Mouse (Mus musculus) cerebellum, adult 8-10 months (tissue): ENCODE measurements around the gene Gsta4.
"Not testable (repeated sequence)": the region's sequence is repeated elsewhere in the genome, so short reads cannot be mapped to it uniquely, and the experiment has no call there.

ENCODE experiments used
- DNase-seq: peaks from one replicate; pipeline ENCODE4 v3.0.0; 2022

Gene Gsta4

DNA sequence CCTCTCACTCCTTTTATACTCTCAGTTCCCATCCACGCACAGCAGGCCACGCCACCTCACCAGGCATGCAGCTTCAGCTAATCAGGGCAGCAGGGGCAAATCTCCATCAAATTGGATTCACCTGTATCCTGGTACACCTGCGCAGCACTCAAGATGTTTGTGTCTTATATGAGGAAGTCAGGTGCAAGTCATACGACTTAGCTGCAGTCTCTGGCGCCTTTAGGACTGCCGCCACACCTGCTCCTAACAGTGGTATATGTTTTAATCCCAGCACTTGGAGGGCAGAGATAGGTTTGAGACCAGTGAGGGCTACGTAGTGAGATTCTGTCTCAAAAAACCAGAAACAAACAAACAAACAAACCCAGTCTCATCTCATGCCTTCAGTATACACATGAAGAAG, at the start of gene Gsta4:
TSS of gene Gsta4 (plus strand) at position 301 of the 400 bp plus-strand sequence.
- not testable (repeated sequence) for DNase-seq

DNA sequence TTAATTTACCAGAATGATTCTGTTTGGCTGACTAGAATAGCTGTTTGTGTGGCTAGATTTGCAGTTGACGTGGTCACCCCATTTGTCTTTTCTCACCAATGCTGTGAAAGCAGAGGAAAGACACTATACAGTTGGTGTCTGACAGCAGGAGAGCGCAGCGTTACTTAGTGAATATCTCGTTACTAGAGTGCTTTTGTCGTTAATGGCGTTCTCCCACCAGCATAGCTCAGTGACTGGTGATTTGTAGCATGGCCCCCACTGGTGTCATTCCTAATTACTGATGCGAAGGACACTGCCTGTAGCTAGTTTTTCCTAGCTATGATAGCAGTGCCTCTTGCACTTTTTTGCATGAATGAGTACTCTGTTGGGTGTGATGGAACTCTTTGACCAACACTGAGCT, 46.9 kb upstream of the Gsta4 start:
- DNase-seq: no peak

DNA sequence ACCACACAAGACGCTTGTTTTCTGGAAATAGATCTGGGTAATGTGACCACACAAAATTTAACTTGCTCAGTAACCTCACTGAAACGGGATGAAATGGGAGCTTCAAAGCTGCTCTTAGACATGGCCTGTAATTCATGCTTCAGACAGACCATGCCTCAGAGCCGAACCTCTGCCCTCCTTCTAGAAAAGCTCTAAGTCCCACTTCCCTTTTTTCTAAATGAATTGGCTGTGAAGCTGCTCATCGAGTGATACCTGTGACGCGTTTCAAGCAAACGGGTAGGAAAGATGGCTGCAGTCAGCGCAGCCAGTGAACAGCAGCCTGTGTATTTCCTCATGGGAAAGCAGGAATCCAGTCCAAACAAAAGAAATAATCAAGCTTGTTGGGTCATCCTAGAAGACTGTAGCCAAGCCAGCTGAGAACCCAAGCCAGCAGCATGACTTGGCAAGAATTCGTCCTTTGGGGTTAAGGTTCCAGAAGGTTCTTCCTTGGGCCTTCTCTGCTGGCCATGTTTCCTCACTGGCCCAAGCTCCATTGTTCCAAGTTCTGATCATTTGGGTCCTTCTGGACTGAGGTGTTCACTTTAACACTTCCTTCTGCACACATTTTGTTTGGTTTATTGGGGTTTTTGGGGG, 44.4 kb upstream of the Gsta4 start:
- no peak for DNase-seq

DNA sequence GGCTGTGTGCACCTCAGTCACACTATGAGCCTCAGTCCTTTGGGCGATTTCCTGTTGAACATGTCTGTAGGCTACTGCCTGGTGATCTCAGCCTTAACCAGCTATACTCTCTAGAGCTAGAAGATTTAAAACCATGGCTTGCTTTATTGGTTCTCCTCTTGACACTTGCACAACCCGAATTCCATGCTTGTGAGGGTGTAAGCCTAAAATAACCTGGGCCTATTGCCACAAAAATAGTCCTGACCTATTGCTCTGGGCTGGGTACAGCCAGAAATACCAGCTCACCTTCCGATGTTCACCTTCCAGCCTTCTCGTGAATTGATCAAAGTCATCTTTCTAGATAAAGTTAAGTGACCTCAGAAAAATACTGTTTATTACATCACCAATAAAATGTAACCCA, 43.1 kb upstream of the Gsta4 start:
- no peak for DNase-seq

DNA sequence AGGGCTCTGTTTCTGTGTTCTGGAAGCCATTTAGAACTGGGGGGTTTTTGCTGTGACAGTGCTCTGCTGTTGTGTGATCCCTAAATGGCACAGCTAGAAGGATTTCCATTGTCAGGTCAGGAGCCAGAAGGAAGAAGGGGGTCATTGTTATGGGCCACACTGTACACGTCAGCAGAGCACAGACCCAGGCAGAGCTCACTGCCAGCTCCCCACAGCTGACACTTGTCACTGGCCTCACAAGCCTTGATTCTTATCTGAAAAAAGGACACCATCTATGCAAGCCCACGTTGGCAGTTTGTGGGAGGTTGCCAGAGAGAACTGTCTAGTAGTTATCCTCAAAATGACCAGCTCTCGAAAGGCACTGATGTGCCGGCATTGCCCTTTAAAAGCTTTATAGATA, 36.5 kb upstream of the Gsta4 start:
- DNase-seq: no peak

DNA sequence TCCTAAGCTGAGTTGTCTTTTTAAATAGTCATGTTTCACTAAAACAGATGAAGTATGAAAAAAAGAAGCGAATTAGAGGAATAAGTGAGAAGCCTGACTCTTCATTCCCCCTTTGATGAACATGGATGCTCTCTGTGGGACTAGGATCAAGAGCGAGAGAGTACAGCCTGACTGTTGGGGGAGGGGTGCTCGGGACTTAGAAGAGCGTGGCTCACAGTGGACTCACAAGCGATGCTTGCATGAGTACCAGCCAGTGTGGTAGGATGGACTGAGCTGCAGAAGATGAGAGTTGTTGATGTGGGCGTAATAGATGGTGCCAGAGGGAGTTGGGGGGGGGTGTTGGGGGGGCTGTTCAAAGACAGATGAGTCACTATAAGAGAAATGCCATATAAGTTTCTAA, 35.9 kb upstream of the Gsta4 start:
- DNase-seq: no peak

DNA sequence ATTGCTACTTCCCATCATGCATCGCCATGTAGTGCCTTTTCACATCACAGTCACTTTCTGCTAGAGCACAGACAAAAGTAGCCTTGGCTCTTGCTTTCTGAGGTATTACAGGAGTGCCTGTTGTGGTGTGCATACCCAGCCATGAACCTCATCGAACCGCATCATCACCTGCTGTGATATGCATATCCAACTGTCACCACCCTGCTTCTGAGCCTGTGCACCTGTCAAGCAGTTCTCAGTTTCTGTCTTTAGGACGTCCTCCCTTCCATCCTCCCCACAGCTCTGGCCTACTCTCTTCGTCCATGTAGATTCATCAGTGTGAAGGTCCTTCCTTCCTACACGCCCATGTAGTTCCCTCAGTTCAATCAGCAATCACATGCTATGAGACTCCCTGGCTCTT, 34.4 kb upstream of the Gsta4 start:
- DNase-seq: no peak

DNA sequence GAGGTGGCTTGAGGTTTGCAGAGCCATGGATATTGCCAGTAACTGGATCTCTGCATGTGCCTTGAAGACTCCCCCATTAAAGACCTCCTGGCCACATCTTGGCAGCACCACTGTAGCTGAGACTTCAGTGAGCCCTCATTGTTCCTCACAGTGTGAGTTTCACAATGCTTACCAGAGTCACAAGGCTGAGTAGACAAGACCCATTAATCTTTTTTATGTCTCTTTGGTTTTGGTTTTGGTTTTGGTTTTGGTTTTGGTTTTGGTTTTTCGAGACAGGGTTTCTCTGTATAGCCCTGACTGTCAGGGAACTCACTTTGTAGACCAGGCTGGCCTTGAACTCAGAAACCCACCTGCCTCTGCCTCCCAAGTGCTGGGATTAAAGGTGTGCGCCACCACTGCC, 32.8 kb upstream of the Gsta4 start:
- DNase-seq: not testable (repeated sequence)

DNA sequence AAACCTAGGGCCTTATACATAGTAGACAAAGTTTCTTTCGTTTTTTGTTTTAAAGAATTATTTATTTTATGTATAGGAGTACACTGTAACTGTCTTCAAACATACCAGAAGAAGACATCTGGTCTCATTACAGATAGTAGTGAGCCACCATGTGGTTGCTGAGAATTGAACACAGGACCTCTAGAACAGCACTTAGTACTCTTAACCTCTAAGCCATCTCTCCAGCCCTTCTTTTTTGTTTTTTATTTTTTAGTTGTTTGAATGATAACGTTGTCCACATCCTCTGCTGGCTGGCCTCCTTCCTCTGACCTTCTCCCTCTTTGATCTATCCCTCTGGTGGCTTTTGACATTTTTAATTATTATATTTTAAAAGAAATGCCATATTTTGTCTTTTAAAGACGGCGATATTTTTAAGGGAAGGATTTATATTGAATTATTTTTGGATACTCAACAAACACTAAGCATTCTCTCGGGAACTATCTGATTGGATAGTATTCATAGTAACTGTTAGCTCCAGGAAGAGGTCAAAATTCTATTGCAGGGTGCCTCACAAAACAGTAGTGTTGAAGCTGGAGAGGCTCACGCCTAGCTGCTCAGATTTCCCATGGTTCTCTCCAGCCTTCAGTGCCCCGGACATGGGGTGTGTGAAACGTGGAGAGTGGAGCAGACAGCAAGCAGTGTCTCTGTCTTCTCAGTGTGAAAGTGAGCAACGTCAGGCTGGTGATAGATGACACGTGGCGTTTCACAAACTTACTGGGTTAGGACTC, 28.2 kb upstream of the Gsta4 start:
- DNase-seq: no peak

DNA sequence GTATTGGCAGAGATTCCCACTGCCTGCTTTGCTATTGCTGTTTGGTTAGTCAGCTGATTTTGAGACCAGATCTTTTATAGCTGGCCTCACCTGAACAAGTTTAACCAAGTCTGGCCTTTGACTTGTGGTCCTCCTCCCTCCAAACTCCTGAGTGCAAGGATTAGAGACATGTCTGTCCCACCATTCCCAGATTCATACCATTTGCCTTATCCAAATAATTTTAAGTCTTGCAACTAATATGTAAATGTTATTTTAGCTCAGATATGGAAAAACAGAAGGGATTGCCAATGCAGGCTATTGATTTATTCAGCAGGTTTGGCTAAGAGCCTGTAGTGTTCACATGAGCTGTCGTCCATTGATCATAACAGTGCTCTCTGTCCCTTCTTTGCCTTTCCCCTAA, 25.4 kb upstream of the Gsta4 start:
- no peak for DNase-seq

DNA sequence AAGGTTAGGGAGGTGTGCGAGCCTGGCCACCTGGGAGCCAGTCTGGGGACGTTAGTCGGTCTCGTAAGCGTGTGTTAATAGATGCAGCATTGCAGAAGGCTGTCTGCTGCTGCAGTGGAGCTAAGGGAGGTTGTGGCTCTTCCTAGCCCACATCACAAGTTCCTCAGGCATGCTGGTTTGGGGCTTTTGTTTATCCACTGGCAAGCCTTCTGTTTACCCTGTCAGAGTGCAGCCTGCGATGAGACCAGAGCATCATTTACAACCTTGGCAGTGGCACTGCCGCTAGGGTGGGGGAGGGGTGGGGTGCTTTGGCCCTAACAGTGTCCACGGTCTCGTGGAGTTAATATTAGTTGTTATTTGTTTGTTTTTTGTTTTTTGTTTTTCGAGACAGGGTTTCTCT, 19.3 kb upstream of the Gsta4 start:
- DNase-seq: no peak

DNA sequence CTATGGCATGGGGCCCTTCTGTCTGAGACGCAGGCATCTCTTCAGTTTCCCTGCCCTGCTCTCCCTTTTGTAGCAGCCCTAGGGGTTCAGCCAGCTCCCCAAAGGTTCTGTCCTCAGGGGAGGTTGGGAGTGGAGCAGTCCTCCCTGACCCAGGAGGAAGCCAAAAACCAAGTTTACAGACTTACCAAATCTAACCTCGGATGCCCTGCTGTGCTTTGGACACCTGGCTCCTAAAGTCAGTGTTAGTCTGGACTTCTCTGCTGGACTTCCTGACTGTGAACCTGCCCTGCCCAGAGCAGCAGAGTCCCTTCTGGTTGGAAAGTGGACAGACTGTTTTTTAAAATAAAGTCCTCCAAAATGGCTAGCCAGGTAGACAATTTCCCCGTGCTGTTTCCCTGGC, 17.8 kb upstream of the Gsta4 start:
- no peak for DNase-seq

DNA sequence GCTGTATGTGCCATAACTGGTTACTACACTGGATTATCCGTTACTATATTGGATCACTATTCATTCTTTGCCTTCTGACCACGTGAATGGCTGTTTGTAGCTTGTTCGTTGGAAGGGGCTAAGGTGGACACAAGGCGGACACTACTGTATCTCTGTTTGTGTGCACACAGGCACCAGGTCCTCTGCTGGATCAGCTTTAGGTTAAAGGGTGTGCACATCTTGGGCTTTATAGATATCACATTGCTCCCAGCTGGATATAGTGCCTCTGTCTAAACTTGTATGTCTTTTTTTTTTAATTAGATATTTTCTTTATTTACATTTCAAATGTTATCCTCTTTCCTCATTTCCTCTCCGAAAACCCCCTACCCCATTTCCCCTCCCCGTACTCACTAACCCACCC, 17.1 kb upstream of the Gsta4 start:
- DNase-seq: no peak

DNA sequence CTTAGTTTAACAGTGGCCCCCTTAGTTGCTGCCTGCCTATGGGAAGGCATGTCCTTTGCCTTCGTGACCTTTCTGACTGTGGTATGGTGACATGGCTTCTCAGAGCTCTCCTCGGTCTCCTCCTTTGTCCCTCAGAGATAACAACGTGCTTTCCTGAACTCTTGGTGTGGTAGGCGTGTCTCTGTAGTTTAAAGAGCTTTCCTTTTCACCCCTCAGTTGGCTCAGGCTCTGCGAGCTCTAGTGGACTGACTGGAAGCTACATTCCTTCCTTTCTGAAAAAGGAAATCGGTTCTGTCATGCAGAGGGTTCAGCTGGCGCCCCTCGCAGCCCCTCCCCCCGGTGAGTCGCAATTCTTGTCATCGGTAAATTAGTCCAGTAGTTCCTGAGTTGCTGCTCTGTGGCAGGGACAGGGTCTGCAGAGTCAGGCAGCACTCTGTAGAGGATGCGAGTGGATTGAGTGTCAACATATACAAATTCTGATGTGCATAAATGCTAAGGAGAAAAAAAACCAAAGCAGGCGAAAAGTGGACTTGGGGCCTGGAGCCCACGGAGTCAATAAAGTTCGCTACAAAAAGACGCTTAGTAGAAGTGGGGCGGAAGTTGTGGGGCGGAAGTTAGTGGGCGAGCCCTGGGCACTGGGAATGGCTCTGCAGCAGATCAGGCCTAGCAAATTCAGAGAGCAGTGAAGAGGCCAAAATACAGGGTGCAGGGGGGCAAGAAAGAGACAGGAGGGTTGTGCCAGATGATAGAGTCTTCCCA, 15.7 kb upstream of the Gsta4 start:
- DNase-seq: no peak

DNA sequence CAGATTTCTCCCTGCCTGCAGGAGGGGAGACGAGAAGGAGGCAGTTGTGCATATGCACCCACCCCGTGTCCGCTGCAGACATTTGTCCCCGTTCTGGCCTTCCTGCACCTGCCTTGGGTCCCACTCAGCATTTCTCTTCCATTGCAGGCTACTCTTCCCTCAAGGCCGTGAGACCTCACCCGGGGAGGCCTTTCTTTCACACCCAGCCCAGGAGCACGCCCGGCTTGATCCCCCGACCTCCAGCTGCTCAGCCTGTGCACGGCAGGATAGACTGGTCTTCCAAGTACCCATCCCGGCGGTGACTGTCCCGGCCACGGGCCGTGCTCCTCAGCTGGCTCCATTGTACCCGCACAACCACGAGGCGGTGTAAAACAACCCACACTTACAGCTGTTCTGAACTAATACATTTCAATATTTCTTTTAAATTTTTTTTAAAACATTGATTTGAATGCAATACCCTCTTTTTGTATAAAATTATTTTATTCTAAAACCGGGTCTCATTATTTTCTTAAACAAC, 15.1 kb upstream of the Gsta4 start:
- DNase-seq: no peak

DNA sequence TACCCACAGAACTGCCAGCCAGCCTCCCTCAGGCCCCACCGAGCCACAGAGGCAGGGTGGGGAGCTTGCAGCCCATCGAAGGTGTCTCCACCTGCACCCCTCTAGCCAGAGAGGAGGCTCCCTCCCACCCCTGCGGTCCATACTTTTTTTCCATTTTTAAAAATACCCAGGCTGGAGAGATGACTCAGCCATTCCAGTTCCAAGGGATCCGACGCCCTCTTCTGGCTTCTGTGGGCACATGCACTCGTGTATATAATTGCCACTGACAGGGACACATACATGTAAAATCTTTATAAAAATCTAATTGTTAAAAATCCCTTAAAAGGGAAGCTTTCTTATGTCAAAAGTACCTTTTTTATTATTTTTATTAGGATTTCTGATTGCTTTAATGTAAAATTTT, 13.7 kb upstream of the Gsta4 start:
- DNase-seq: no peak

DNA sequence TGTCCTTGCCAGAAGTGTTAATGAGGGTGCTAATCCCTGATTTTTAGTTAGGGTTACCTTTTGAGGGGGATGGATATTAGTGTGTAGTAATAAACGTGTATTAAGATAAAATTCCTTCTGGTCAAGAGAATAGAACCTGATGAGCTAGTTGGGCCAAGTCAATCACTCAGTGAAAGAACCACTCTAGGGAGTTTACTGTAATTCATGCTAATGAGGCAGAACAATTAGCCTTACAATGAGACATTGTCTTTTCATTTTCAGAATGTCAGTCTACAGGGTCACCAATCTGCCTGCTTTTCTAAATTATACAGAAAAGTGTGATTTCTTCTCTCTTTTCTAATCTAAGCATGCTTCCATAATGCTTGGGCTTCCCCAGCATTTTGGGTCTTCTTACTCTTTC, 8.6 kb upstream of the Gsta4 start:
- no peak for DNase-seq

DNA sequence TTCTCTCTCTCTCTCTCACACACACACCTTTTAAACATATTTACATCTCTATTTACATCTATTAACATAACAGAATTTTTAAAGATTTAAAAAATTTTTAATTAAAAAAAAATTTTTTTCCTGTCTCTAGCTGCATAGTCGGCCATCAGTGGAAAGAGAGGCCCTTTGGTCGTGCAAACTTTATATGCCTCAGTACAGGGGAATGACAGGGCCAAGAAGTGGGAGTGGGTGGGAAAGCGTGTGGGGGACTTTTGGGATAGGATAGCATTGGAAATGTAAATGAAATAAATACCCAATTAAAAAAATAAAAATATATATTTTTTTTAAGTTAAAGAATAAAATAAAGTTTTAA, 7.7 kb upstream of the Gsta4 start:
- not testable (repeated sequence) for DNase-seq

DNA sequence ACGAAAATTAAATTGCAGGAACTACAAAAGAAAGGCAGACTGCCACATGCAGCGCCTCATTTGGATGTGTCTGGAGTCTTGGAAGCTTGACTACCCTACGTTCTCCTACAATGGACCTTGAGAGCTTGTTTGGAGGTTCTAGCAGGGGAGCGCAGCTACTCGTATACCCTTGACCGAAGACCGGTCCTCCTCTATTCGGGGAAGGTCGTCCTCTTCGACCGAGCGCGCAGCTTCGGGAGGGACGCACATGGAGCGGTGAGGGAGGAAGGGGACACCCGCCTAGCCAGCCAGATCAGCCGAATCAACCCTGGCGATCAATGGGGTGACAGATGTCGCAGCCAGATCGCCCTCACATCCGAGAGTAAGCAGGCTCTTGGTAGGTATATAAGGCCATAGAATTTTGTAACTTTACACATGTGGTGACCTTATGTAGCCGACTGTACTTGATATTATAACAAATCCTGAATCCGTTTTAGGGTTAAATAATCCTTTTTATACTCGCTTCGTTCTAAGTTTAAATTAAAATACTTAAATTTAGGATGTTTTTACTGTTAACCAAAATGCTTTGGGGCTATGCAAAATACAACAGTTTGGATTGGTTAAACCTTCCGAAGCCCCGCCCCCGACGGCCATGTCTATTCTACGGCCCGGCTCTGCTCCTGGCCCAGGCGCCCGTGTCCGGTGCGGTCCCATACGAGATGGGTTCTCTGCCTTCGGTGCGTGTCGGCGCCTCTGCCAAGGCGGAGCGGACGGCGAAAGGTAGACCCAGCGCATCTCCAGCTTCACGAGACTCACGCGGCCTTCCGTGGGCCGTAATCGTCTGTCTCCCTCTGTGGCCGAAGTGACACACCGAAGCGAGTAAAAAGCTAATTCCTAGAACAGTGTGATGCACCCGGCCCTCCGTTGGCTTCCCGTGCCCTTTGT, 7.0 kb upstream of the Gsta4 start:
- DNase-seq: peak; percentile 96

DNA sequence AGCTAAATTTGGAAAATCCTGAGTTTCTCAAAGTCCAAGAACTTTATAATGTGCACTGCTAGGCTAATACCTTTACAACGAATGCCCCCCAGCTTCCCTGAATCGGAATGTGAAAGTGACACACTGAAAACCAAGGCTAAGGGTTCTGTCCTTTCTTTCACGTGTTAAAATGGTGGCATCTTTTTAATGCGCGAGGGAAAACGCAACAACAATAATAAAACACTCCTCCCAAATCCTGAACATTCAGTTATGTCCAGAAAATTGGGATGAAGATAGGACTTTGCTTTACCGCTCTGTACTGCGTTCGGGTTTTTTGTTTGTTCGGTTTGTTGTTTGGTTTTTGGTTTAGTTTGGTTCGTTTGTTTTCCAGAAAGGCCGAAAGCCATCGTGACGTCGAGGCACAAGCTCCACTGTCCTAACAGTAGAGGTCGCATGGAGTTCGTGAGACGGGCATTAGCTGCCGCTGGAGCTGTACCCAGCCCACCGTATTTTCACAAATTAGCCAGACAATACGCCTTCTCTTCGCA, 6.3 kb upstream of the Gsta4 start:
- DNase-seq: peak; percentile 51

DNA sequence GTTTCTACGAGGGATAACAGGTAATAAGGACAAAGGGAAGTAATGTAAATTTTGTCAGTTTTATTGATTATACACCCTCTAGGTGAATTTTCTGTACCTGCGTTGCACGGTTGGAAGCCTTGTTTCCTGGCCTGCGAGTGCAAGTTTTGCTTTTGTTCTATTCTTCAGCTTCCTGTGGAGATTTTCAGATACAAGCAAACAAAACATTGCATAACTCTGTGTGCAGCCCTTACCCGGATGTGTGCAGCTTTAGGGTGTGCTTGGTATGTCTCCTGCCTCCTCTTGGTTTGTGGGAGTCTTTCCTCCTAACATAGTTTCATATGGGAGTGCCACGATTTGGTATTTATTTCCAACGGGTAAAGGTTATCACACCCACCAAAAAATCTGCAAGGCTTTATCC, 5.7 kb upstream of the Gsta4 start:
- no peak for DNase-seq

DNA sequence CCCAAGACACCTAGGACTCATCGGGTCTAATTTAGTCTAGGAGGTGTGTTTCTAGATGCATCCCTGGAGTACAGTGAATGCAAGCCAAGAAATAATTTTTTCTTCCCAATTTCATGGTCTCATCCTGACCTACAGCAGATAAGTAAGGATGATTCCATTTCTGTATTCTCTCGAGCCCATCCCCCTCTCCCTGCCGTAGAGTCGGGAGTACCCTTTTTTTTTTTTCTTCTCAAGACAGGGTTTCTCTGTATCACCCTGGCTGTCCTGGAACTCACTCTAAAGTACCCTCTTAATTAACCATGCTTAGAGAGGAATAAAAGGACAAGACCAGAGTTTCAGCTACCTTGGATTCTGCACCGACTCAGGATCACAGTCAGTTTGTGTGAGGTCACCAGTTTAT, 4.4 kb upstream of the Gsta4 start:
- no peak for DNase-seq

DNA sequence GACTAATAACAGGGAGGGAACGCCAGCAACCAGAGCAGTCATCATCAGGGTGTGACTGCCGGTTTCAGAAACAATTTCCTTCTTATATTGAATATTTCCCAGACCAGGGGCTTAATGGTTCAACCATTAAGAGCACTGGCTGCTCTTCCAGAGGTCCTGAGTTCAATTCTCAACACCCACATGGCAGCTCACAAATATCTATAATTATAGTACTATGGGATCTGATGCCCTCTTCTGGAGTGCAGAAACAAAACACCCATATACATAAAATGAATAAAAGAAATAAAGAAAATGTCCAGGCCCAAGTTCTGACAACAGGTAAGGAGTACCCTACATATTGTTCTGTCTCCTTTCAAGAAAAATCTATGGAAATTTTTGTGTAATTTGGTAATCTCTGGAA, 3.5 kb upstream of the Gsta4 start:
- DNase-seq: no peak
